Comparison of ENCODE assay signal across 10 mouse cellular contexts in the genomic region with DNA sequence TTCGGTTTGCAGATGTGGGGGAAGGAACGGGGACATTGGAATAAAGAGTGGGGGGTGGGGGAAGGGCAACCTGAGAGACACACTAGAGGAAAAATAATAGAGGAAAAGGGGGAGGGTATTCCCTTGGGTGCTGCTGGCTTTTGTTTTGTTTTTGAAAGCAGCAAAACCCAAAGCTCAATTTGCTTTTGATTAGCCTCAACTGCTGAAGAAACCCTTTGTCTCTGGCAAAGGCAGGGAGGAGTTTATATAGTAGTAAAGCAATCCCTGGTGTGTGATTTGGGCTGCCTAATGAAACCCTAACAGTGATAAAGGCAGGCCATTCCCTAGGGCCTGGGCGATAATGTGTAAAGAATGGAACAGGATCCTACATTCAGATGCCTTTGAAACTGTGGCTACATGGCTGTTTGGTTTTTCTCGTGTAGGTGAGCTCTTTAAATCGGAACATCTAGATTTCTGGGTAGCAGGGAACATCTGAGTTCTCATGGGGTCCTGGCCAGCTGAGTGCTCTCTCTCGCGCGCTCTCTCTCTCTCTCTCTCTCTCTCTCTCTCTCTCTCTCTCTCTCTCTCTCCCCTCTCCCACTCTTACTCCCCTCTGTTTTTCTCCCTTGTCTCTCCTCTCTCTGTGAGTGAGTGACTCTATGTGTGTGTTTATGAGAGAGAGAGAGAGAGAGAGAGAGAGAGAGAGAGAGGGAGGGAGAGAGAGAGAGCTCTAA. TPM values are rescaled to one million over a fixed set of nuclear protein-coding genes. Genes with fewer than 3 reads are reported as not detected.
DNase-seq lines count a peak whose midpoint lies in the region; ATAC-seq and TF ChIP-seq lines count a peak whose summit lies in the region.
"Had no signal": no experiment of that assay in that cellular context is flagged by ENCODE, and none has a peak within 500 bp of the region (broad histone marks: within the 10 kb centered on the region; RNA-seq: fewer than 3 reads in every experiment).

No protein-coding gene starts in this region.

- H3K27me3 ChIP-seq in heart, embryonic 15.5 days, result no peaks in the 10 kb centered on the region
- no peaks in the 10 kb centered on the region for H3K27me3 ChIP-seq in heart, adult 2 months (ENCODE audit: control insufficient read depth, insufficient read depth, low read length)
- no peaks in the 10 kb centered on the region for H3K27me3 ChIP-seq in hindbrain, embryonic 10.5 days (ENCODE audit: insufficient read depth, poor library complexity, severe bottlenecking)
- no peaks in the 10 kb centered on the region for H3K27me3 ChIP-seq in midbrain, embryonic 10.5 days (ENCODE audit: low read depth, poor library complexity, severe bottlenecking)

- H3K27ac ChIP-seq in heart, embryonic 15.5 days, result peak overlapping the region; percentile 56
- H3K27ac ChIP-seq in heart, adult 2 months, result no peak overlapping the region
- peak overlapping the region; percentile 72 for H3K27ac ChIP-seq in hindbrain, embryonic 10.5 days
- peak overlapping the region; percentile 2; the same call in 1 of the 2 replicates for H3K27ac ChIP-seq in midbrain, embryonic 10.5 days (replicated peaks)
- H3K27ac ChIP-seq: gastrocnemius, adult 2 months had no signal

- H3K9me3 ChIP-seq in heart, embryonic 15.5 days (replicated peaks), result no peaks in the 10 kb centered on the region
- H3K9me3 ChIP-seq in hindbrain, embryonic 10.5 days, result no peaks in the 10 kb centered on the region
- H3K9me3 ChIP-seq in midbrain, embryonic 10.5 days (replicated peaks), result no peaks in the 10 kb centered on the region

- H3K9ac ChIP-seq in heart, embryonic 15.5 days, result no peak overlapping the region
- H3K9ac ChIP-seq in heart, adult 2 months (ENCODE audit: low read depth, low read length), result no peak overlapping the region

- no peaks in the 10 kb centered on the region for H3K36me3 ChIP-seq in heart, embryonic 15.5 days
- no peaks in the 10 kb centered on the region for H3K36me3 ChIP-seq in heart, adult 2 months (ENCODE audit: control insufficient read depth, insufficient read depth, low read length)
- H3K36me3 ChIP-seq in hindbrain, embryonic 10.5 days, result no peaks in the 10 kb centered on the region
- no peaks in the 10 kb centered on the region for H3K36me3 ChIP-seq in midbrain, embryonic 10.5 days

- no peak for TF ChIP-seq POLR2A in heart, adult 2 months (IDR thresholded peaks at IDR 0.05; ENCODE audit: insufficient read depth, low read depth, low read length)

- H3K79me2 ChIP-seq in heart, adult 2 months (replicated peaks; ENCODE audit: control insufficient read depth, insufficient read depth, low read length), result no peaks in the 10 kb centered on the region

- 44% methylated on average over 8 of the region's 8 CpGs for WGBS in heart, embryonic 15.5 days
- WGBS in heart, adult 2 months, result 51% methylated on average over 8 of the region's 8 CpGs
- 17% methylated on average over 8 of the region's 8 CpGs for WGBS in hindbrain, embryonic 10.5 days
- WGBS in midbrain, embryonic 10.5 days, result 31% methylated on average over 8 of the region's 8 CpGs

- no peak for TF ChIP-seq EP300 in heart, adult 2 months (IDR thresholded peaks at IDR 0.05; ENCODE audit: insufficient read depth, low read depth, low read length)

- TF ChIP-seq CTCF in heart, adult 2 months (IDR thresholded peaks at IDR 0.05), result no peak

- H3K4me3 ChIP-seq in heart, embryonic 15.5 days, result no peak overlapping the region
- H3K4me3 ChIP-seq in heart, adult 2 months, result no peak overlapping the region
- peak overlapping the region; percentile 50 for H3K4me3 ChIP-seq in hindbrain, embryonic 10.5 days
- H3K4me3 ChIP-seq in midbrain, embryonic 10.5 days, result 0 out of 2 replicates have a peak overlapping the region, but pooled peaks have one; percentile 40

- DNase-seq in heart, adult 2 months, result no peak
- DNase-seq in embryo, embryonic 10.5 days (ENCODE audit: low spot score), result peak; percentile 64
- peak; percentile 15 for DNase-seq in hindbrain, embryonic 10.5 days (ENCODE audit: low spot score)
- DNase-seq in midbrain, embryonic 10.5 days (ENCODE audit: low spot score), result no peak
- no peak for DNase-seq in urinary bladder, postnatal 36 days (ENCODE audit: low spot score in 2 of 2)
- no peak for DNase-seq in cerebellum, adult 8-10 months
- DNase-seq: cerebellum, adult 11 months; gastrocnemius, adult 2 months had no signal

- peaks cover 20% of the 10 kb centered on the region for H3K4me1 ChIP-seq in heart, embryonic 15.5 days (replicated peaks)
- H3K4me1 ChIP-seq in heart, adult 2 months (ENCODE audit: control insufficient read depth, insufficient read depth, low read length), result peaks cover 8% of the 10 kb centered on the region
- peaks cover 27% of the 10 kb centered on the region for H3K4me1 ChIP-seq in hindbrain, embryonic 10.5 days (replicated peaks)
- H3K4me1 ChIP-seq in midbrain, embryonic 10.5 days, result peaks cover 22% of the 10 kb centered on the region

- peak overlapping the region; percentile 16; the same call in 1 of the 2 replicates for H3K4me2 ChIP-seq in heart, embryonic 15.5 days

- ATAC-seq in heart, embryonic 15.5 days (replicated peaks; ENCODE audit: insufficient number of reproducible peaks, insufficient read depth, low FRiP score, low read depth), result no peak
- ATAC-seq in cerebellum, adult (ENCODE audit: insufficient number of reproducible peaks, low FRiP score, low TSS enrichment), result no peak

- intact Hi-C loops in heart, adult 2 months (cut with DNase I), result no loop called here

RNA-seq across cellular contexts. Expression of a gene that starts 26.8 kb away (rescaled TPM):
- 11.4 and 15.5 TPM in 2 replicates for polyA plus RNA-seq in heart, embryonic 15.5 days (2015; fragmentation: Nextera tagmentation; extraction: Ambion mirVana)
- 1 to 10 TPM; 6.3 to 7.4 TPM for total RNA-seq in heart, adult 2 months (2021)
- polyA plus RNA-seq in heart, adult 2 months (2012; rRNA removed), result 5.3 and 6.9 TPM in 2 replicates
- polyA plus RNA-seq in hindbrain, embryonic 10.5 days (2016; fragmentation: Nextera tagmentation; extraction: Ambion mirVana), result 3.2 and 5.5 TPM in 2 replicates
- 3.9 and 5.3 TPM in 2 replicates for polyA plus RNA-seq in midbrain, embryonic 10.5 days (2016; fragmentation: Nextera tagmentation; extraction: Ambion mirVana)

Comparison
In these comparisons a context has a peak if more than half of its experiments do, and no peak if none do; other contexts are left out.
1. H3K4me3 ChIP-seq: peak in hindbrain, embryonic 10.5 days (single experiment) and midbrain, embryonic 10.5 days (single experiment); none in heart, embryonic 15.5 days (single experiment) and heart, adult 2 months (single experiment).
2. DNase-seq: peak in embryo, embryonic 10.5 days (single experiment) and hindbrain, embryonic 10.5 days (single experiment); none in heart, adult 2 months (0 of 2), midbrain, embryonic 10.5 days (single experiment), urinary bladder, postnatal 36 days (0 of 2) and cerebellum, adult 8-10 months (single experiment).